ENCODE assay signal across 35 mouse cellular contexts in genomic region chr16:78409991-78410390, GRCm38 (mm10).
"Had no signal": no experiment of that assay in that cellular context is flagged by ENCODE, and none has a peak within 500 bp of the region (broad histone marks: within the 10 kb centered on the region; RNA-seq: fewer than 3 reads in every experiment).

No protein-coding gene starts in this region.

- H3K27me3 ChIP-seq: heart, embryonic 12.5 days; heart, embryonic 13.5 days; heart, embryonic 15.5 days; hindbrain, embryonic 12.5 days; hindbrain, embryonic 13.5 days; hindbrain, embryonic 15.5 days; intestine, embryonic 15.5 days; kidney, embryonic 15.5 days had no signal

- H3K9me3 ChIP-seq: heart, embryonic 13.5 days; hindbrain, embryonic 12.5 days; hindbrain, embryonic 15.5 days; intestine, embryonic 15.5 days; kidney, embryonic 15.5 days had no signal

- DNase-seq: heart, postnatal 10 days; heart, postnatal 14 days; heart, postnatal 36 days; heart, postnatal 4 days; kidney, adult 11 months; kidney, adult 18-20 months; kidney, adult 2 months; kidney, adult 8-10 months; kidney, adult 9 months; kidney, postnatal 10 days; kidney, postnatal 14 days; kidney, postnatal 25 days; kidney, postnatal 36 days; kidney, postnatal 4 days; layer of hippocampus, adult 9-11 months; layer of hippocampus, postnatal 36 days had no signal

- ATAC-seq: hindbrain, embryonic 16.5 days; hindbrain, postnatal 0 days; inflammation-experienced regulatory T-cells, adult 6 months; intestine, embryonic 15.5 days; intestine, embryonic 16.5 days; intestine, postnatal 0 days had no signal

- H3K9ac ChIP-seq: heart, embryonic 12.5 days; heart, embryonic 13.5 days; heart, embryonic 15.5 days; hindbrain, embryonic 12.5 days; hindbrain, embryonic 13.5 days; hindbrain, embryonic 14.5 days; hindbrain, embryonic 15.5 days; intestine, embryonic 15.5 days; kidney, embryonic 15.5 days had no signal

- H3K4me1 ChIP-seq: heart, embryonic 10.5 days; heart, embryonic 12.5 days; heart, embryonic 13.5 days; heart, embryonic 15.5 days; hindbrain, embryonic 12.5 days; hindbrain, embryonic 13.5 days; hindbrain, embryonic 15.5 days; intestine, embryonic 15.5 days had no signal

- H3K36me3 ChIP-seq: heart, embryonic 10.5 days; heart, embryonic 13.5 days; heart, embryonic 15.5 days; hindbrain, embryonic 10.5 days; hindbrain, embryonic 12.5 days; hindbrain, embryonic 13.5 days; hindbrain, embryonic 15.5 days; intestine, embryonic 15.5 days; kidney, embryonic 15.5 days had no signal

- H3K4me3 ChIP-seq: heart, embryonic 10.5 days; heart, embryonic 12.5 days; heart, embryonic 13.5 days; heart, embryonic 15.5 days; hindbrain, embryonic 10.5 days; hindbrain, embryonic 12.5 days; hindbrain, embryonic 13.5 days; hindbrain, embryonic 15.5 days; intestine, embryonic 15.5 days; kidney, embryonic 15.5 days; layer of hippocampus, adult 2 months had no signal

- H3K27ac ChIP-seq: heart, embryonic 10.5 days; heart, embryonic 13.5 days; heart, embryonic 15.5 days; hindbrain, embryonic 10.5 days; hindbrain, embryonic 12.5 days; hindbrain, embryonic 13.5 days; hindbrain, embryonic 14.5 days; hindbrain, embryonic 15.5 days; hindbrain, postnatal 0 days; intestine, embryonic 15.5 days; kidney, embryonic 15.5 days; kidney, postnatal 0 days; layer of hippocampus, adult 2 months had no signal

- H3K4me2 ChIP-seq: heart, embryonic 11.5 days; heart, embryonic 12.5 days; heart, embryonic 13.5 days; heart, embryonic 15.5 days; hindbrain, embryonic 12.5 days; hindbrain, embryonic 13.5 days; hindbrain, embryonic 14.5 days; hindbrain, embryonic 15.5 days; intestine, embryonic 15.5 days; kidney, embryonic 15.5 days had no signal
